In the genomic region with DNA sequence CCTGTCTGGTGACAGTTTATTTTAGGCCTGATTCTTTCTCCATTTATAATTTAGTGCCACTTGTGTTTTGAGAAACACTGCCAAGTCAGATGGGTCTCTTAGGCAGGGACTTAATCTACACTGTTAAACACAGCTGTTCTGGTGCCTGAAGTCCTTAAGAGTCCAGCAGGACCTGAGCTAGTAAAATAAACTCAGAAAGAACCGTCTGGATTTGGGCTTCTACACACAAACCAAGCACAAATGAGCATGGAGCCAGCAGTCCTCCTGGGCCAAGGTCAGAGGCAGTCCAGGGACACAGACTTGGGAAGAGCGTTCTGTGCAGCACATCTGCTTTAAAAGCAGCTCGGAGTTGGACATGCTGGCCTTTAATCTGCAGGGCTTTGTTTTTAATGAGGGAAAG, we compare ENCODE assay signal across 10 mouse cellular contexts.
DNase-seq lines count a peak whose midpoint lies in the region; ATAC-seq and TF ChIP-seq lines count a peak whose summit lies in the region.
"Had no signal": no experiment of that assay in that cellular context is flagged by ENCODE, and none has a peak within 500 bp of the region (broad histone marks: within the 10 kb centered on the region; RNA-seq: fewer than 3 reads in every experiment).

No protein-coding gene starts in this region.

- H3ac ChIP-seq in myocyte (ENCODE audit: control insufficient read depth, insufficient read length), result no peak overlapping the region

- no peaks in the 10 kb centered on the region for H3K79me2 ChIP-seq in myocyte (ENCODE audit: control insufficient read depth, insufficient read depth)

- no peak overlapping the region for H3K9ac ChIP-seq in intestine, embryonic 16.5 days (ENCODE audit: low read depth, low read length)
- H3K9ac ChIP-seq in midbrain, embryonic 11.5 days (ENCODE audit: low read length), result no peak overlapping the region
- H3K9ac ChIP-seq: embryonic facial prominence, embryonic 13.5 days; midbrain, embryonic 12.5 days had no signal

- no peak overlapping the region for H3K4me2 ChIP-seq in intestine, embryonic 16.5 days (ENCODE audit: low read depth, low read length)
- H3K4me2 ChIP-seq in myocyte (ENCODE audit: low read depth), result peak overlapping the region; percentile 20
- H3K4me2 ChIP-seq in midbrain, embryonic 11.5 days, result no peak overlapping the region
- H3K4me2 ChIP-seq: embryonic facial prominence, embryonic 13.5 days; midbrain, embryonic 12.5 days had no signal

- TF ChIP-seq POLR2A in myocyte (IDR thresholded peaks at IDR 0.05; ENCODE audit: insufficient read length, low read depth), result no peak

- 37% methylated on average over 3 of the region's 3 CpGs for WGBS in intestine, embryonic 16.5 days
- 59% methylated on average over 3 of the region's 3 CpGs for WGBS in midbrain, embryonic 11.5 days

- no peaks in the 10 kb centered on the region for H3K36me3 ChIP-seq in intestine, embryonic 16.5 days (ENCODE audit: control insufficient read depth, insufficient read depth, low read length)
- H3K36me3 ChIP-seq in myocyte (ENCODE audit: control insufficient read depth, insufficient read depth), result no peaks in the 10 kb centered on the region
- H3K36me3 ChIP-seq in midbrain, embryonic 11.5 days (ENCODE audit: control insufficient read depth, insufficient read depth, low read length), result no peaks in the 10 kb centered on the region
- H3K36me3 ChIP-seq: embryonic facial prominence, embryonic 13.5 days; midbrain, embryonic 12.5 days had no signal

- H3K4me3 ChIP-seq in intestine, embryonic 16.5 days (ENCODE audit: low read length), result no peak overlapping the region
- H3K4me3 ChIP-seq in myocyte, result no peak overlapping the region
- H3K4me3 ChIP-seq in midbrain, embryonic 11.5 days (ENCODE audit: low read depth, low read length), result no peak overlapping the region
- H3K4me3 ChIP-seq: embryonic facial prominence, embryonic 13.5 days; midbrain, embryonic 12.5 days had no signal

- H3K27ac ChIP-seq in intestine, embryonic 16.5 days (ENCODE audit: low read length), result peak overlapping the region; percentile 6; the same call in 1 of the 2 replicates
- H3K27ac ChIP-seq in midbrain, embryonic 11.5 days (ENCODE audit: low read depth, low read length), result no peak overlapping the region
- H3K27ac ChIP-seq: embryonic facial prominence, embryonic 13.5 days; midbrain, embryonic 12.5 days had no signal

- peak; percentile 86 for ATAC-seq in intestine, embryonic 16.5 days
- no peak for ATAC-seq in midbrain, embryonic 11.5 days (ENCODE audit: low FRiP score)

- peak; percentile 26 to 28 for DNase-seq in left cerebral cortex, postnatal 10 days (ENCODE audit: extremely low spot score in 1 of 2, low spot score in 2 of 2)
- no peak for DNase-seq in left cerebral cortex, postnatal 36 days (ENCODE audit: low spot score in 2 of 2)
- DNase-seq in gastrocnemius, adult 18-20 months (ENCODE audit: low spot score), result peak; percentile 40
- no peak for DNase-seq in right cerebral cortex, postnatal 4 days
- DNase-seq in left cerebral cortex, postnatal 25 days (ENCODE audit: low spot score in 2 of 2), result no peak
- no peak for DNase-seq in midbrain, embryonic 11.5 days (ENCODE audit: low spot score, missing footprints)

- H3K9me3 ChIP-seq in intestine, embryonic 16.5 days (ENCODE audit: control insufficient read depth, low read length), result no peaks in the 10 kb centered on the region
- H3K9me3 ChIP-seq in midbrain, embryonic 11.5 days (ENCODE audit: control insufficient read depth, low read length), result no peaks in the 10 kb centered on the region
- H3K9me3 ChIP-seq: embryonic facial prominence, embryonic 13.5 days; midbrain, embryonic 12.5 days had no signal

- intact Hi-C loops in left cerebral cortex, postnatal 10 days (cut with DNase I), result no loop called here
- intact Hi-C loops in left cerebral cortex, postnatal 36 days (cut with DNase I), result no loop called here
- intact Hi-C loops in left cerebral cortex, postnatal 25 days (cut with DNase I), result loop anchor here (5.0 kb wide), 1 partner anchor 72 kb away; no protein-coding TSS in a partner anchor

- H3K27me3 ChIP-seq in intestine, embryonic 16.5 days (replicated peaks; ENCODE audit: control insufficient read depth, insufficient read depth, low read length), result no peaks in the 10 kb centered on the region
- H3K27me3 ChIP-seq in myocyte (ENCODE audit: control insufficient read depth, insufficient read depth, insufficient read length), result no peaks in the 10 kb centered on the region
- no peaks in the 10 kb centered on the region for H3K27me3 ChIP-seq in midbrain, embryonic 11.5 days (ENCODE audit: control insufficient read depth, insufficient read depth, low read length)
- H3K27me3 ChIP-seq: embryonic facial prominence, embryonic 13.5 days; midbrain, embryonic 12.5 days had no signal

- H3K4me1 ChIP-seq in intestine, embryonic 16.5 days (ENCODE audit: control insufficient read depth, insufficient read depth, low read length), result peaks cover 11% of the 10 kb centered on the region
- peaks cover 5% of the 10 kb centered on the region for H3K4me1 ChIP-seq in midbrain, embryonic 11.5 days (ENCODE audit: control insufficient read depth, insufficient read depth, low read length)

TF ChIP-seq in myocyte, 11 proteins besides CTCF, POLR2A, EP300 and RAD21:
- TF ChIP-seq MYOG (IDR thresholded peaks at IDR 0.05; ENCODE audit: control insufficient read depth in 1 of 3, insufficient read depth in 1 of 3, insufficient read length in 2 of 3, low read depth in 2 of 3) (peak in 1 of 3 experiments; percentile 84), USF1 (IDR thresholded peaks at IDR 0.05; ENCODE audit: low read depth) (no peak), TCF12 (IDR thresholded peaks at IDR 0.05; ENCODE audit: insufficient read depth, poor library complexity, severe bottlenecking) (peak; percentile 30)

Comparison
In these comparisons a context has a peak if more than half of its experiments do, and no peak if none do; other contexts are left out.
1. DNase-seq: peak in left cerebral cortex, postnatal 10 days (2 of 2) and gastrocnemius, adult 18-20 months (single experiment); none in left cerebral cortex, postnatal 36 days (0 of 2), right cerebral cortex, postnatal 4 days (single experiment), left cerebral cortex, postnatal 25 days (0 of 2) and midbrain, embryonic 11.5 days (single experiment).